Mouse (Mus musculus) liver, adult 2 months (tissue): ENCODE measurements at regions not wholly inside any gene's neighbourhood (a gene's known extent, or its start where the extent isn't known, plus 50 kb on each side); places are given as distances from the start of the nearest gene placed in this dataset.

Source experiments
- CTCF ChIP-seq: fragments of 200-500 bp; IDR thresholded peaks from 2 replicates; pipeline ENCODE4 v1.5.1; 2011; ENCODE audit warnings: low read depth, low read length, control low read depth
- POLR2A ChIP-seq: fragments of 200-500 bp; IDR thresholded peaks from 2 replicates; pipeline ENCODE4 v1.6.1; 2011; ENCODE audit warnings: low read length, control low read depth; ENCODE audit not compliant: insufficient read depth; ENCODE audit errors: extremely low read depth

- TF ChIP-seq POLR2A (no peak), CTCF (no peak)
Measured at GRCm38 (mm10) chr5:4641041-4641440, 116.8 kb downstream of the Fzd1 start.
